Mouse (Mus musculus) liver, embryonic 11.5 days (tissue): ENCODE results near the gene Slc22a8. TPM values are rescaled to one million over a fixed set of nuclear protein-coding genes. Genes with fewer than 3 reads are reported as not detected.

Experiments used
- ATAC-seq: fragments of 200-750 bp; cut with Nextera tagmentation; replicated peaks from 2 replicates; pipeline ENCODE4 v1.8.0; 2017; ENCODE audit warnings: moderate number of reproducible peaks, mild to moderate bottlenecking, moderate TSS enrichment, moderate library complexity; ENCODE audit not compliant: low FRiP score
- DNase-seq: peaks from one replicate; pipeline ENCODE4 v3.0.0-alpha.2; 2017; ENCODE audit warnings: low spot score
- H3K27ac ChIP-seq: fragments of 300-500 bp; sonication (generic); 2 replicates; pipeline ENCODE4 v1.5.1; 2014; ENCODE audit warnings: mild to moderate bottlenecking, low read depth, low read length, control low read depth
- H3K27me3 ChIP-seq: fragments of 300-500 bp; sonication (generic); replicated peaks from 2 replicates; pipeline ENCODE4 v1.6.1; 2014; ENCODE audit warnings: low read length, mixed read lengths; ENCODE audit not compliant: control insufficient read depth, insufficient read depth
- H3K36me3 ChIP-seq: fragments of 300-500 bp; sonication (generic); 2 replicates; pipeline ENCODE4 v1.6.1; 2014; ENCODE audit warnings: mild to moderate bottlenecking, low read length, moderate library complexity, mixed read lengths; ENCODE audit not compliant: control insufficient read depth, insufficient read depth
- H3K4me1 ChIP-seq: fragments of 300-500 bp; sonication (generic); replicated peaks from 2 replicates; pipeline ENCODE4 v1.6.1; 2014; ENCODE audit warnings: low read length, mixed read lengths; ENCODE audit not compliant: control insufficient read depth, insufficient read depth
- H3K4me2 ChIP-seq: fragments of 300-500 bp; sonication (generic); 2 replicates; pipeline ENCODE4 v1.6.1; 2014; ENCODE audit warnings: mild to moderate bottlenecking, control low read depth, moderate library complexity
- H3K4me3 ChIP-seq: fragments of 300-500 bp; sonication (generic); 2 replicates; pipeline ENCODE4 v1.5.1; 2014; ENCODE audit warnings: low read depth, low read length, control low read depth
- H3K9ac ChIP-seq: fragments of 300-500 bp; sonication (generic); 2 replicates; pipeline ENCODE4 v1.6.1; 2014; ENCODE audit warnings: low read depth, low read length, control low read depth
- H3K9me3 ChIP-seq: fragments of 300-500 bp; sonication (generic); 2 replicates; pipeline ENCODE4 v1.6.1; 2016; ENCODE audit warnings: low read length, inconsistent platforms, mixed read lengths; ENCODE audit not compliant: control insufficient read depth
- WGBS: fragments of 180-500 bp; shearing (Covaris S2); extraction: QIAGEN DNeasy Blood & Tissue Kit; methylation state at CpG from one replicate; pipeline ENCODE4 v1.1.7; 2014; 5-methylcytosine and 5-hydroxymethylcytosine counted together
- polyA plus RNA-seq: library from polyadenylated mRNA; unstranded; fragments of >200 nt; fragmentation: Nextera tagmentation; extraction: Ambion mirVana; gene quantifications from 2 replicates; pipeline ENCODE4 v1.2.1, GENCODE M21; 2014

The Slc22a8 gene
- polyA plus RNA-seq, 1 experiment from 2014 or later: 2.0 TPM

- Histone ChIP-seq H3K4me3 (no peak overlapping the region), H3K9ac (no peak overlapping the region), H3K4me1 (peaks cover under 1% of the 10 kb centered on the region; the same call in 1 of the 2 replicates), H3K27me3 (no peaks in the 10 kb centered on the region), H3K4me2 (no peak overlapping the region), H3K27ac (no peak overlapping the region), H3K36me3 (no peaks in the 10 kb centered on the region), H3K9me3 (no peaks in the 10 kb centered on the region)
- DNase-seq (no peak), ATAC-seq (no peak)
- WGBS: 75% methylated on average over 1 of the region's 1 CpGs
These were observed 3.7 kb upstream of the Slc22a8 start for GRCm38 (mm10) chr19:8587315-8587714.

- Histone ChIP-seq H3K9me3 (no peaks in the 10 kb centered on the region), H3K27ac (no peak overlapping the region)
- whole genome bisulfite sequencing: 30% methylated on average over 2 of the region's 2 CpGs
These were observed 1.1 kb downstream of the Slc22a8 start for GRCm38 (mm10) chr19:8592155-8592554.

GRCm38 (mm10) chr19:8592873-8593408 lies 1.9 kb downstream of the Slc22a8 start:
- H3K36me3 ChIP-seq: no peaks in the 10 kb centered on the region
- WGBS: 60% methylated on average over 6 of the region's 6 CpGs
- peak; percentile 51; the same call in 1 of the 2 replicates for ATAC-seq
- no peak overlapping the region; the same call in 1 of the 2 replicates for H3K9ac ChIP-seq
- H3K27me3 ChIP-seq: no peaks in the 10 kb centered on the region
- H3K4me1 ChIP-seq: peaks cover 11% of the 10 kb centered on the region
- DNase-seq: no peak
- H3K27ac ChIP-seq: no peak overlapping the region
- H3K4me3 ChIP-seq: no peak overlapping the region
- peak overlapping the region; percentile 1; the same call in 1 of the 2 replicates for H3K4me2 ChIP-seq
- H3K9me3 ChIP-seq: no peaks in the 10 kb centered on the region

More at GRCm38 (mm10) chr19:8592155-8592554, 1.1 kb downstream of the Slc22a8 start:
- Histone ChIP-seq H3K27me3 (no peaks in the 10 kb centered on the region), H3K36me3 (no peaks in the 10 kb centered on the region), H3K9ac (no peak overlapping the region), H3K4me3 (no peak overlapping the region), H3K4me2 (no peak overlapping the region), H3K4me1 (peaks cover 11% of the 10 kb centered on the region)
- DNase-seq (no peak), ATAC-seq (peak; percentile 71)

GRCm38 (mm10) chr19:8593833-8594232 lies 2.8 kb downstream of the Slc22a8 start:
- no peak overlapping the region for H3K9ac ChIP-seq
- H3K4me3 ChIP-seq: no peak overlapping the region
- DNase-seq (no peak), ATAC-seq (no peak)
- H3K4me2 ChIP-seq: no peak overlapping the region
- H3K9me3 ChIP-seq: no peaks in the 10 kb centered on the region
- peaks cover 11% of the 10 kb centered on the region for H3K4me1 ChIP-seq
- no peak overlapping the region for H3K27ac ChIP-seq
- no peaks in the 10 kb centered on the region for H3K36me3 ChIP-seq
- H3K27me3 ChIP-seq: no peaks in the 10 kb centered on the region
- 80% methylated on average over 11 of the region's 11 CpGs for WGBS

- H3K4me1 ChIP-seq: peaks cover 11% of the 10 kb centered on the region
- no peak overlapping the region for H3K9ac ChIP-seq
- no peak overlapping the region for H3K4me3 ChIP-seq
- no peak for DNase-seq
- no peaks in the 10 kb centered on the region for H3K27me3 ChIP-seq
- ATAC-seq: 0 out of 2 replicates have a peak, but pooled peaks have one; percentile 10
- H3K36me3 ChIP-seq: no peaks in the 10 kb centered on the region
- H3K9me3 ChIP-seq: no peaks in the 10 kb centered on the region
- H3K4me2 ChIP-seq: peak overlapping the region; percentile 21; the same call in 1 of the 2 replicates
- no peak overlapping the region for H3K27ac ChIP-seq
- WGBS: 5% methylated on average over 1 of the region's 1 CpGs
These were observed 3.5 kb downstream of the Slc22a8 start for GRCm38 (mm10) chr19:8594518-8594917.

GRCm38 (mm10) chr19:8597269-8597668 lies 6.2 kb downstream of the Slc22a8 start:
- DNase-seq (no peak), ATAC-seq (no peak)
- Histone ChIP-seq H3K4me3 (no peak overlapping the region), H3K4me2 (no peak overlapping the region), H3K36me3 (no peaks in the 10 kb centered on the region), H3K27me3 (no peaks in the 10 kb centered on the region; the same call in 1 of the 2 replicates), H3K4me1 (peaks cover 17% of the 10 kb centered on the region), H3K27ac (no peak overlapping the region), H3K9ac (no peak overlapping the region), H3K9me3 (no peaks in the 10 kb centered on the region)
- WGBS: 71% methylated on average over 4 of the region's 4 CpGs

- Histone ChIP-seq H3K4me2 (no peak overlapping the region), H3K9ac (no peak overlapping the region), H3K36me3 (no peaks in the 10 kb centered on the region), H3K27ac (no peak overlapping the region), H3K4me3 (no peak overlapping the region), H3K4me1 (peaks cover 15% of the 10 kb centered on the region), H3K9me3 (no peaks in the 10 kb centered on the region), H3K27me3 (no peaks in the 10 kb centered on the region; the same call in 1 of the 2 replicates)
- no peak for ATAC-seq
- no peak for DNase-seq
- WGBS: 69% methylated on average over 2 of the region's 2 CpGs
These were observed 8.2 kb downstream of the Slc22a8 start for GRCm38 (mm10) chr19:8599229-8599628.

- ATAC-seq (no peak), DNase-seq (no peak)
- Histone ChIP-seq H3K27me3 (no peaks in the 10 kb centered on the region; the same call in 1 of the 2 replicates), H3K9me3 (no peaks in the 10 kb centered on the region), H3K36me3 (no peaks in the 10 kb centered on the region), H3K9ac (no peak overlapping the region), H3K4me2 (no peak overlapping the region), H3K27ac (no peak overlapping the region), H3K4me1 (peaks cover 18% of the 10 kb centered on the region), H3K4me3 (no peak overlapping the region)
These were observed 10.9 kb downstream of the Slc22a8 start for GRCm38 (mm10) chr19:8601922-8602321.

- Histone ChIP-seq H3K9me3 (no peaks in the 10 kb centered on the region), H3K4me1 (peaks cover 15% of the 10 kb centered on the region), H3K27me3 (no peaks in the 10 kb centered on the region; the same call in 1 of the 2 replicates), H3K4me2 (peak overlapping the region; percentile 7; the same call in 1 of the 2 replicates), H3K9ac (no peak overlapping the region), H3K36me3 (no peaks in the 10 kb centered on the region), H3K4me3 (no peak overlapping the region), H3K27ac (0 out of 2 replicates have a peak overlapping the region, but pooled peaks have one; percentile 46)
- peak; percentile 98 for ATAC-seq
- DNase-seq: no peak
- whole genome bisulfite sequencing: 26% methylated on average over 3 of the region's 3 CpGs
These were observed 11.9 kb downstream of the Slc22a8 start for GRCm38 (mm10) chr19:8602914-8603313.
